Mouse (Mus musculus): Measurements from ENCODE around the gene Fam184a.
"Not testable (repeated sequence)": the region's sequence is repeated elsewhere in the genome, so short reads cannot be mapped to it uniquely, and the experiment has no call there.

Gene Fam184a

GRCm38 (mm10) chr10:53691263-53691662, 59.7 kb downstream of the Fam184a start:
- in situ Hi-C loops (cut with MboI, MseI) = loop anchor here (25.0 kb wide), 1 partner anchor 1129 kb away; no protein-coding TSS in a partner anchor

- in situ Hi-C loops (cut with MboI, MseI) = loop anchor here (25.0 kb wide), 1 partner anchor 1127 kb away; no protein-coding TSS in a partner anchor
Observed at GRCm38 (mm10) chr10:53688952-53689584, 61.9 kb downstream of the Fam184a start.

- in situ Hi-C loops (cut with MboI, MseI) = loop anchor here (25.0 kb wide), 1 partner anchor 1126 kb away; no protein-coding TSS in a partner anchor
Observed at GRCm38 (mm10) chr10:53688533-53688932, 62.4 kb downstream of the Fam184a start.

GRCm38 (mm10) chr10:53687888-53688287, 63.0 kb downstream of the Fam184a start:
- in situ Hi-C loops (cut with MboI, MseI) = loop anchor here (25.0 kb wide), 1 partner anchor 1126 kb away; no protein-coding TSS in a partner anchor

DNA sequence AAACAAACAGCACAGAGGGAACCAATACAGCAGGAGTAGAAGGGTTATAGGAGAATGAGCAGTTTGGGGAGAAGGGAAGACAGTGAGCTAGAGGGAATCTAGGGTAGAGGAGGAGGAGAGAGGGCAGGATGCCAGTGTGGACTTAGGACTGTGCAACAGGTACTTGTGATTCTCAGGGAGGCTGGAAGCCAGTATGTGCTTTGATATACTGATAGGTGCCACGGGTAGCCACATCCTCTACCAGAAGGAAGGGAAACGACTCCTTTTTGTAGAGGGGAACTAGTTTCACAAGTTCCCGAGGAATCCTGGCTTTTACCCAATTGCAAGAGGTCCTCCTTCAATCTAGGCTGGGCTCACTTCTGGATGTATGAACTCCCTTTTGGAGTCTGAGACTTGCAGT, 65.1 kb downstream of the Fam184a start:
- in situ Hi-C loops (cut with MboI, MseI) = loop anchor here (25.0 kb wide), 1 partner anchor 1124 kb away; no protein-coding TSS in a partner anchor

GRCm38 (mm10) chr10:53683226-53683625, 67.7 kb downstream of the Fam184a start:
- in situ Hi-C loops (cut with MboI, MseI) = loop anchor here (25.0 kb wide), 1 partner anchor 1121 kb away; no protein-coding TSS in a partner anchor

DNA sequence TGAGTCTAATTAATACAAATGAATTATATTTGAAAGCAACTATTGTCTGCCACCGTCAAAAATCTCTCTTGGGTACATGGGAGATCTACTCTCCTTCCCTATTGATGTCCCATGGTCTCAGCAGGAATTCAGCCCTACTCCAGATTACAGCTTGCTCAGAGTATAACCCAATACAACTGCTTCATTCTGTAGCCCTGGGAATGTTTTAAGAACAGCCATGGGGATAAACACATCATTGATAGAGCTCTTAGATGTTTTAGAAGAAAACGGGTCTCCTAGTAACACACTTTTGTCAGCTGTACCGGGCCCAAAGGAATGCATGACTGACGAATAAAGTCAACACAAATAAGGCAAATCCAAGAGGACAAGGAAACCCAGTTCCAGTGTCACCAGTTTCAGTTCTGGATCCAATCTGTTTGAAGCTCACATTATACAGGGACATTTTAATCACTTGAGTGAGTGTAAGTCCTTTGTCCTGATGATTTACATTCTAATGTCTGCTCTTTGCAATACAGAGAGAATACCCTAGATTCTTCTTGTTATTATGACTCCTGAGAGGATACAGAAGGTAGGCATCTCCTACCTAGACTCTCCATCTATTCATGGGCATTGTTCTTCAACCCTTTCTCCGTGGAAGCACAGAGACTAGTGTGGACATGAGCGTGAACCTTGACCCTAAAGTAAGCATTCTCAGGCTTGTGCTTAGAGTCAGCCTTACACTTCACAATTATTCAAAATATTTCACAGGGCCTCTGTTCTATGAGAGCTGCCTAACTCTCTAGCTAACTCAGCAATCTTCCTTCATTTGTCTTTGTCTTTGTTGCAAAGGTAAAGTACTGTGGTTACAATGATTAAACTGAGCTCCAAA, 71.0 kb downstream of the Fam184a start:
- in situ Hi-C loops (cut with MboI, MseI) = loop anchor here (25.0 kb wide), 1 partner anchor 1118 kb away; no protein-coding TSS in a partner anchor

GRCm38 (mm10) chr10:53661788-53662187, 89.1 kb downstream of the Fam184a start:
- in situ Hi-C loops (cut with MboI, MseI) = no loop called here

- in situ Hi-C loops (cut with MboI, MseI) = not testable (repeated sequence)
Observed at GRCm38 (mm10) chr10:53654239-53654638, 96.7 kb downstream of the Fam184a start.

DNA sequence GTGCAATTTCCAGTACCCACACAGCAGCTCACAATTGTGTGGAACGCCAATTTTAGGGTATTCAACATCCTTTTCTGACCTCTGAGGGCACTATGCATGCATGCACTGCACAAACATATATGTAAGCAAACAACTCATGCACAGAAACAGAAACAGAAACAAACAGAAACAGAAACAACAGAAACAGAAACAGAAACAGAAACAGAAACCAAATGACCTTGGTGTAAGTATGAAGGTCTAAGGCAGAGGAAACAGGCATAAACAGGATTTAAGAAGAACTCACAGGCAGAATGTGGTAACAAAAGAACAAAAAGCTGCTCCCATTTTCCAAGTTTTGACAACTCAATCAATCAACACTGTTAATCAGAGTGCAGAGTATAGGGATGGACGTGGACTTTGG, 100.2 kb downstream of the Fam184a start:
- in situ Hi-C loops (cut with MboI, MseI) = no loop called here

DNA sequence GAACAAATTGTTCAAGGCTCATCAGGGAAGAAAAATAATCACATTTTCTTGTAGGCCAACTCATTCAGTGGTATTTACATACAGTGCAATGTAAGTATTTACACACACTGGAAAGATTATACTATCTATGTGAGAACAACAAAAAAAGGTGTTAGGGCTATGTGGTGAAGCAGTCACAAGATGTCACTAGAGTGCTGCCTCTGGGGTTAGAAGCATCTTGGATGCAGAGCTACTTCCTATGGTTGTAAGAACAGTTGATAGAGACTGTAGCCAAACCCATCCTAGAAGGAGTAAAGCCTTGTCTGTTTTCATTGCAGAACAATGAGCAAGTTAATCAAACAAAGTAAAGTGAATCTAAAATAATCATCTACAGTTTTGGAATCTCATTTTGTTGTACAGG, 109.4 kb downstream of the Fam184a start:
- in situ Hi-C loops (cut with MboI, MseI) = loop anchor here (25.0 kb wide), 1 partner anchor 396 kb away; no protein-coding TSS in a partner anchor

DNA sequence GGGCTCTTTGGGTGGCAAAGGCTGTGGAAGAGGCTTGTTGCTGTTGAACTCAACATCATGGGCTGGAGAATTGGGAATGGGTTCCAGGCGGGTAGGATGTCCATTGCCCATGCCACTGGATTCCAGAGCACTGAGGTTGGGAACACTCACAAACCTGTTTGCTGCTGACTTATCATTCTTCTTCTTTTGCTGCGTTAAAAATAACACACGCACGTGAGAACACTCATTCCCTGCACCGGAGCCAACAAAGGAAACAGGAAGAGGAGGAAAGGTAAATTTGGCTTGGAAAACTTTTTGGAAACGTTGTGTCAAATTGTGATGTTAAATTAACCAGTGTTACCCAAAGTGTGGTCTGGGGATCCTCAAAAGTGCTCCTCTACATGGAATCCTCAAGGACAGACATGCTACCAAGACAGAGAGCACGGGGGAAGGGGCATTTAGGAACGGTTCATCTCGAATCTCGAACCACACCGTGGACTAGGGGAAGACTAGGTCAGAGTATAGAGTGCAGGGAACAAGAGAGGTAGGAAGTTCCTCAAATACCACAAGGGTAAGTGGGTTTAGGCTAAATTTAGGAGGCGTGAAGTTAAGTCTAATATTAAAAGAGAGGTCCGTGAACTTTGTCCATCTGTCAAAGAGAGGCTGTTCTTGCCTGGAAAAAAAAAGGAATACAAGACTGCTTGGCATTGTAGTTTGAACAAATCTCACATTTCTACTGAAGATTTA, 115.5 kb downstream of the Fam184a start:
- in situ Hi-C loops (cut with MboI, MseI) = loop anchor here (25.0 kb wide), 1 partner anchor 402 kb away; no protein-coding TSS in a partner anchor

GRCm38 (mm10) chr10:53634160-53634559, 116.8 kb downstream of the Fam184a start:
- in situ Hi-C loops (cut with MboI, MseI) = loop anchor here (25.0 kb wide), 1 partner anchor 403 kb away; no protein-coding TSS in a partner anchor

DNA sequence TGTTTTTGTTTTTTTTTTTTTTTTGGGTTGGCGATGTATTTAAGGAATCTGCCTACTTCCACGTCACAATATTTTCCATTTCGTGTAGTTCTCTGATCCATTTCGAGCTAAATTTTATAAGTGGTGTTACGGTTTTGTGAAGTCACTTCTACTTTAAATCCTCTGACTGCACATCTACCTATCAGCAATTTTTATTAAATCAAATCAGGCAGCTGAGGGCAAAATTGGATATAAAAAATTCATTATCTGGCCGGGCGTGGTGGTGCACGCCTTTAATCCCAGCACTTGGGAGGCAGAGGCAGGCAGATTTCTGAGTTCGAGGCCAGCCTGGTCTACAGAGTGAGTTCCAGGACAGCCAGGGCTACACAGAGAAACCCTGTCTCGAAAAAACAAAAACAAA, 120.6 kb downstream of the Fam184a start, which contains the start of gene Mcm9:
Gene Mcm9 (minus strand): TSS at position 101 of the 400 bp plus-strand sequence.
- in situ Hi-C loops (cut with MboI, MseI) = loop anchor here (25.0 kb wide), 1 partner anchor 407 kb away; no protein-coding TSS in a partner anchor

- in situ Hi-C loops (cut with MboI, MseI) = loop anchor here (25.0 kb wide), 1 partner anchor 407 kb away; no protein-coding TSS in a partner anchor
Observed at GRCm38 (mm10) chr10:53629918-53630250, 121.0 kb downstream of the Fam184a start.

- in situ Hi-C loops (cut with MboI, MseI) = loop anchor here (25.0 kb wide), 1 partner anchor 408 kb away; no protein-coding TSS in a partner anchor
Observed at GRCm38 (mm10) chr10:53629247-53629917, 121.5 kb downstream of the Fam184a start.

DNA sequence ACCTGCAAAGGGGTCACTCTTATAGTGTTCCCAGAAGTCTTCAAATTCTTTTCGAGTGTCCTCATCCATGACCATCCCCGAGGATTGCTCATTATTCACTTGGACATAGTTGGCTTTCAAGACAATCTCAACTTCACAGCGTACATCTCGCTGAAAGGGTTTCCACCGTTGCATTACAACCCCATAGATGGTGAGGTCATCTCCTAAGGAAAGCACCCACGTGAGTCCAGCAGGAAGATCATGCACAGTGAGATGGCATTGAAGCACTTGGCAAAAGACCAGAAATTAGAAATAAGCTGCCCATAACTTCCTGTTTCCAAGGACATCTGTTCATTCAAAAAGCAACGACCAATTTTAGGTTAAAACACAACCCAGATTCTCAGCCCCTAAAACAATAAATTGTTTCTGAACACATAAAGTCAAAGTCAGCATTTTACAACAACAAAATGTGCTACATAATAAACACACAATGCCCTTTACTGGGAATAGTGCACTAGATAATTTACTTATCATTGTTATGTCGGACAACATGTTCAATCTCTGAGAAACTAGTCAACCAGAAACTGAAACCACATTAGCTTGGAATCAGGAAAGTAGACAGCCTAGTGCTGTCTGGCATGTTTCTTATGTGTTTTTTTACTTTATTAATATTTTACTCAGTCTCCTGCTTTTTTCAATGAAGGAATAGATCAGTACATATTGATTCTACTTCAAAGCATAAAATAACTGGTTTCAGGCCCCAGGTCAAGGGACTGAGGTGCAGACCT, 134.9 kb downstream of the Fam184a start:
- in situ Hi-C loops (cut with MboI, MseI) = no loop called here

GRCm38 (mm10) chr10:53613955-53614354, 137.0 kb downstream of the Fam184a start:
- in situ Hi-C loops (cut with MboI, MseI) = no loop called here

GRCm38 (mm10) chr10:53612172-53612571, 138.8 kb downstream of the Fam184a start:
- in situ Hi-C loops (cut with MboI, MseI) = no loop called here

DNA sequence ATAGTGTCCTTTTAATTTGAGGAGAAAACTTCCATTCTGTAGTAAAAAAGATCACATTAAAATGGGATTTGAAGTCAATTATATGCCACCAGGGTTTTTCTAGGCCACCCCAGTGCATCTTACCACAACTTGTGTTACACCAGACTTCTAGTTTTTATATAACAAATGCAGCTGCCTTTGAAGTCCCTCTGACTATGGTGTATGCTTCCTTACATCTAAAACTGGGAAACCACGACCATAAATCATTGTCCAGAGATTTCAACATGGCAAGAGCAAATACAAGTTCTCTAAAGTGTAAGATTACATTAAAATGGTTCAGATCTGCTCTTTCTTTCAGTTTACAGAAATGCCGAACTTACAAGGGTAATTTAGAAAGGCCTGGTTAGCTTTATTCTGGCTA, 142.6 kb downstream of the Fam184a start:
- in situ Hi-C loops (cut with MboI, MseI) = no loop called here
